ENCODE assay signal across 21 mouse cellular contexts in genomic region chr13:68768588-68768987, GRCm38 (mm10).
"Had no signal": no experiment of that assay in that cellular context is flagged by ENCODE, and none has a peak within 500 bp of the region (broad histone marks: within the 10 kb centered on the region; RNA-seq: fewer than 3 reads in every experiment).

No protein-coding gene starts in this region.

- H3K4me3 ChIP-seq: heart, adult 2 months; heart, embryonic 13.5 days; heart, embryonic 15.5 days; hindbrain, embryonic 10.5 days; hindbrain, embryonic 12.5 days; intestine, embryonic 15.5 days; kidney, embryonic 15.5 days; limb, embryonic 10.5 days; limb, embryonic 12.5 days had no signal

- DNase-seq: forebrain, postnatal 0 days; gastrocnemius, postnatal 10 days; gastrocnemius, postnatal 25 days; heart, adult 2 months; heart, postnatal 14 days; heart, postnatal 4 days; kidney, adult 18-20 months; kidney, adult 9 months; kidney, postnatal 14 days; kidney, postnatal 36 days; layer of hippocampus, adult 9-11 months; layer of hippocampus, postnatal 36 days; liver had no signal

- H3K4me1 ChIP-seq: heart, embryonic 13.5 days; heart, embryonic 15.5 days; hindbrain, embryonic 10.5 days; hindbrain, embryonic 12.5 days; intestine, embryonic 15.5 days; kidney, embryonic 15.5 days; limb, embryonic 10.5 days; limb, embryonic 12.5 days had no signal
